Mouse (Mus musculus) liver, postnatal 0 days (tissue): ENCODE results near the gene Pmvk. TPM values are rescaled to one million over a fixed set of nuclear protein-coding genes. Genes with fewer than 3 reads are reported as not detected.
A peak's percentile ranks its signal among the peaks of the same experiment; 100 is the strongest.

Source experiments
- ATAC-seq: fragments of 200-750 bp; cut with Nextera tagmentation; 2 replicates; pipeline ENCODE4 v1.8.0; 2017; ENCODE audit warnings: mild to moderate bottlenecking, moderate library complexity
- DNase-seq: peaks from one replicate; pipeline ENCODE4 v3.0.0-alpha.2; 2016
- H3K27ac ChIP-seq: fragments of 300-500 bp; sonication (generic); 2 replicates; pipeline ENCODE4 v1.5.1; 2014; ENCODE audit warnings: antibody characterized with exemption, moderate library complexity, mild to moderate bottlenecking, low read depth
- H3K27me3 ChIP-seq: fragments of 300-500 bp; sonication (generic); 2 replicates; pipeline ENCODE4 v1.6.1; 2014; ENCODE audit warnings: low read length, control low read depth, mixed read lengths; ENCODE audit not compliant: insufficient read depth
- H3K36me3 ChIP-seq: fragments of 300-500 bp; sonication (generic); replicated peaks from 2 replicates; pipeline ENCODE4 v1.6.1; 2014; ENCODE audit warnings: mild to moderate bottlenecking, control low read depth, low read length, moderate library complexity, mixed read lengths; ENCODE audit not compliant: insufficient read depth
- H3K4me1 ChIP-seq: fragments of 300-500 bp; sonication (generic); 2 replicates; pipeline ENCODE4 v1.6.1; 2014; ENCODE audit warnings: antibody characterized with exemption, mild to moderate bottlenecking, control low read depth; ENCODE audit not compliant: insufficient read depth
- H3K4me2 ChIP-seq: fragments of 300-500 bp; sonication (generic); 2 replicates; pipeline ENCODE4 v1.6.1; 2014; ENCODE audit warnings: low read depth, mild to moderate bottlenecking, low read length, moderate library complexity, mixed read lengths
- H3K4me3 ChIP-seq: fragments of 300-500 bp; sonication (generic); 2 replicates; pipeline ENCODE4 v1.5.1; 2014; ENCODE audit warnings: low read depth, low read length
- H3K9ac ChIP-seq: fragments of 300-500 bp; sonication (generic); replicated peaks from 2 replicates; pipeline ENCODE4 v1.6.1; 2014; ENCODE audit warnings: mild to moderate bottlenecking, moderate library complexity
- H3K9me3 ChIP-seq: fragments of 300-500 bp; sonication (generic); 2 replicates; pipeline ENCODE4 v1.6.1; 2016; ENCODE audit warnings: mild to moderate bottlenecking, control low read depth, low read length, mixed read lengths
- CTCF ChIP-seq: sonication (generic); IDR thresholded peaks from 2 replicates; pipeline ENCODE4 v1.5.1; 2016; ENCODE audit warnings: antibody characterized with exemption, low read depth
- EP300 ChIP-seq: IDR thresholded peaks from 2 replicates; pipeline ENCODE4 v1.6.1; 2016; ENCODE audit warnings: antibody characterized with exemption, low read depth, mild to moderate bottlenecking
- WGBS: fragments of 180-500 bp; shearing (Covaris S2); extraction: QIAGEN DNeasy Blood & Tissue Kit; methylation state at CpG from one replicate; pipeline ENCODE4 v1.1.7; 2014; ENCODE audit not compliant: insufficient replicate concordance; 5-methylcytosine and 5-hydroxymethylcytosine counted together
- polyA plus RNA-seq: library from polyadenylated mRNA; unstranded; fragments of >200 nt; fragmentation: Nextera tagmentation; extraction: Ambion mirVana; gene quantifications from 2 replicates; pipeline ENCODE4 v1.2.1, GENCODE M21; 2015

Gene Pmvk
- polyA plus RNA-seq, 1 experiment from 2014 or later = 13.8 TPM

GRCm38 (mm10) chr3:89458965-89459807 lies 4.8 kb downstream of the Pmvk start:
- peak overlapping the region; percentile 70 for H3K9ac ChIP-seq
- H3K4me1 ChIP-seq = peaks cover 20% of the 10 kb centered on the region
- H3K27ac ChIP-seq = peak overlapping the region; percentile 62
- H3K4me2 ChIP-seq = peak overlapping the region; percentile 93
- no peaks in the 10 kb centered on the region for H3K27me3 ChIP-seq
- 3% methylated on average over 34 of the region's 36 CpGs for WGBS
- H3K9me3 ChIP-seq = no peaks in the 10 kb centered on the region
- TF ChIP-seq CTCF (no peak), EP300 (no peak)
- DNase-seq (peak; percentile 96), ATAC-seq (peak; percentile 93)
- no peaks in the 10 kb centered on the region for H3K36me3 ChIP-seq
- peak overlapping the region; percentile 67 for H3K4me3 ChIP-seq

GRCm38 (mm10) chr3:89468268-89468667 lies 13.9 kb downstream of the Pmvk start:
- ATAC-seq (no peak), DNase-seq (no peak)
- Histone ChIP-seq H3K9me3 (no peaks in the 10 kb centered on the region), H3K27me3 (no peaks in the 10 kb centered on the region), H3K27ac (no peak overlapping the region), H3K4me1 (no peaks in the 10 kb centered on the region), H3K4me2 (no peak overlapping the region), H3K4me3 (no peak overlapping the region), H3K36me3 (peaks cover 12% of the 10 kb centered on the region), H3K9ac (no peak overlapping the region)
- 62% methylated on average over 4 of the region's 4 CpGs for WGBS
- TF ChIP-seq EP300 (no peak), CTCF (no peak)

GRCm38 (mm10) chr3:89472280-89472679 lies 17.9 kb downstream of the Pmvk start:
- Histone ChIP-seq H3K36me3 (peaks cover 12% of the 10 kb centered on the region), H3K27me3 (no peaks in the 10 kb centered on the region), H3K4me1 (no peaks in the 10 kb centered on the region), H3K27ac (no peak overlapping the region), H3K9ac (no peak overlapping the region), H3K4me2 (no peak overlapping the region), H3K9me3 (no peaks in the 10 kb centered on the region), H3K4me3 (no peak overlapping the region)
- no peak for ATAC-seq
- DNase-seq = no peak
- TF ChIP-seq CTCF = no peak
- TF ChIP-seq EP300 = no peak
- 40% methylated on average over 7 of the region's 7 CpGs for WGBS

- Histone ChIP-seq H3K4me1 (no peaks in the 10 kb centered on the region), H3K27ac (no peak overlapping the region), H3K4me3 (no peak overlapping the region), H3K9me3 (no peaks in the 10 kb centered on the region), H3K36me3 (peaks cover 4% of the 10 kb centered on the region; the same call in 1 of the 2 replicates), H3K27me3 (no peaks in the 10 kb centered on the region), H3K4me2 (no peak overlapping the region), H3K9ac (no peak overlapping the region)
- TF ChIP-seq CTCF (no peak), EP300 (no peak)
- no peak for DNase-seq
- no peak for ATAC-seq
- WGBS = 42% methylated on average over 6 of the region's 6 CpGs
These were observed 19.5 kb downstream of the Pmvk start for GRCm38 (mm10) chr3:89473838-89474237.

GRCm38 (mm10) chr3:89479055-89479454 lies 24.7 kb downstream of the Pmvk start:
- H3K9me3 ChIP-seq = no peaks in the 10 kb centered on the region
- ATAC-seq (no peak), DNase-seq (no peak)
- H3K27me3 ChIP-seq = no peaks in the 10 kb centered on the region
- no peak overlapping the region for H3K4me3 ChIP-seq
- H3K27ac ChIP-seq = no peak overlapping the region
- no peak overlapping the region for H3K9ac ChIP-seq
- no peaks in the 10 kb centered on the region for H3K4me1 ChIP-seq
- no peak overlapping the region for H3K4me2 ChIP-seq
- WGBS = 70% methylated on average over 6 of the region's 6 CpGs
- no peaks in the 10 kb centered on the region for H3K36me3 ChIP-seq
- TF ChIP-seq CTCF (no peak), EP300 (no peak)

GRCm38 (mm10) chr3:89481488-89481887 lies 27.1 kb downstream of the Pmvk start:
- Histone ChIP-seq H3K9me3 (no peaks in the 10 kb centered on the region), H3K27me3 (no peaks in the 10 kb centered on the region), H3K36me3 (no peaks in the 10 kb centered on the region), H3K4me1 (0 out of 2 replicates have a peak, but pooled peaks cover 2% of the 10 kb centered on the region), H3K4me3 (no peak overlapping the region), H3K9ac (no peak overlapping the region), H3K4me2 (no peak overlapping the region), H3K27ac (no peak overlapping the region)
- TF ChIP-seq EP300 (no peak), CTCF (peak; percentile 86)
- DNase-seq (peak; percentile 67), ATAC-seq (no peak)
- 38% methylated on average over 2 of the region's 2 CpGs for WGBS
